8 mouse cellular contexts compared by ENCODE assay signal in the genomic region with DNA sequence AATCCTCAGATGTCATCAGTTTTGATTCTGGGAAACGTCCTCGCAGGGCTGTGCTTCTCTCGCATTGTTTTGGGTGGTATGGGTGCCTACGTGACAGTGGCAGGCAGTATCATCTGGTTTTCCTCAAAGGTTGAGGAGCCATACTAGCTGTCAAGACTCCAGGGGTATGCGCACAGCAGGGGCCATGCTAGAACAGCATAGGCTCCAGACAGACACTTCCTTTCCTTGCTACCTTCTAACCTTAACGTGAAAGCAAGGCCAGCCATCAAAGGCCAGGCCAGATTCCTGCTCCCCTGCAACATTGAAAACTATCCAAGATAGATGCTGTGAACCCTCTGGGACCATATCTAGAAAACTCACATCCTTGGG. TPM values are rescaled to one million over a fixed set of nuclear protein-coding genes. Genes with fewer than 3 reads are reported as not detected.
DNase-seq lines count a peak whose midpoint lies in the region; ATAC-seq and TF ChIP-seq lines count a peak whose summit lies in the region.

No protein-coding gene starts in this region.

- H3K27ac ChIP-seq in left cerebral cortex, adult 2 months: peak overlapping the region; percentile 74
- peak overlapping the region; percentile 53 for H3K27ac ChIP-seq in cortical plate, adult 2 months (ENCODE audit: insufficient read depth, low read length)
- peak overlapping the region; percentile 95 for H3K27ac ChIP-seq in hindbrain, embryonic 15.5 days (replicated peaks)
- peak overlapping the region; percentile 84 for H3K27ac ChIP-seq in midbrain, postnatal 0 days (ENCODE audit: low read depth, low read length)

- no peaks in the 10 kb centered on the region for H3K27me3 ChIP-seq in hindbrain, embryonic 15.5 days
- no peaks in the 10 kb centered on the region for H3K27me3 ChIP-seq in midbrain, postnatal 0 days (ENCODE audit: insufficient read depth, low read length)

- peak overlapping the region; percentile 91 for H3K9ac ChIP-seq in hindbrain, embryonic 15.5 days
- H3K9ac ChIP-seq in midbrain, postnatal 0 days (replicated peaks; ENCODE audit: low read length, poor library complexity, severe bottlenecking): peak overlapping the region; percentile 86

- no peak for DNase-seq in left cerebral cortex, adult 2 months (ENCODE audit: extremely low spot score in 1 of 2, low spot score in 2 of 2)
- DNase-seq in left cerebral cortex, postnatal 25 days (ENCODE audit: low spot score in 2 of 2): no peak
- DNase-seq in midbrain, postnatal 0 days (ENCODE audit: low spot score): no peak
- DNase-seq in left cerebral cortex, adult 11 months (ENCODE audit: low spot score): no peak
- DNase-seq in frontal cortex, postnatal 14 days (ENCODE audit: low spot score in 2 of 2): no peak
- no peak for DNase-seq in lung, adult 18-20 months

- H3K4me3 ChIP-seq in left cerebral cortex, adult 2 months: peak overlapping the region; percentile 58
- peak overlapping the region; percentile 32 for H3K4me3 ChIP-seq in cortical plate, adult 2 months (ENCODE audit: insufficient read depth, low read length)
- peak overlapping the region; percentile 67 for H3K4me3 ChIP-seq in hindbrain, embryonic 15.5 days
- peak overlapping the region; percentile 54 for H3K4me3 ChIP-seq in midbrain, postnatal 0 days (ENCODE audit: low read depth, low read length)

- peak; percentile 49 for ATAC-seq in hindbrain, embryonic 15.5 days (ENCODE audit: low FRiP score, low read depth)
- peak; percentile 53 for ATAC-seq in midbrain, postnatal 0 days (ENCODE audit: low FRiP score)

- peak overlapping the region; percentile 94 for H3K4me2 ChIP-seq in hindbrain, embryonic 15.5 days
- H3K4me2 ChIP-seq in midbrain, postnatal 0 days (ENCODE audit: low read depth, low read length, poor library complexity, severe bottlenecking): peak overlapping the region; percentile 92

- H3K36me3 ChIP-seq in hindbrain, embryonic 15.5 days: no peaks in the 10 kb centered on the region
- no peaks in the 10 kb centered on the region for H3K36me3 ChIP-seq in midbrain, postnatal 0 days (ENCODE audit: insufficient read depth, low read length)

- TF ChIP-seq CTCF in left cerebral cortex, adult 2 months (IDR thresholded peaks at IDR 0.05): no peak
- TF ChIP-seq CTCF in cortical plate, adult 2 months (IDR thresholded peaks at IDR 0.05; ENCODE audit: extremely low read depth, insufficient read depth, low read length): no peak
- no peak for TF ChIP-seq CTCF in midbrain, postnatal 0 days (IDR thresholded peaks at IDR 0.05)

- peaks cover 2% of the 10 kb centered on the region; the same call in 1 of the 2 replicates for H3K4me1 ChIP-seq in cortical plate, adult 2 months (ENCODE audit: control insufficient read depth, insufficient read depth, low read length)
- peaks cover 26% of the 10 kb centered on the region for H3K4me1 ChIP-seq in hindbrain, embryonic 15.5 days (replicated peaks)
- peaks cover 15% of the 10 kb centered on the region for H3K4me1 ChIP-seq in midbrain, postnatal 0 days (ENCODE audit: insufficient read depth, low read length)

- no peaks in the 10 kb centered on the region for H3K9me3 ChIP-seq in hindbrain, embryonic 15.5 days
- H3K9me3 ChIP-seq in midbrain, postnatal 0 days (ENCODE audit: low read length): no peaks in the 10 kb centered on the region

- 5% methylated on average over 6 of the region's 6 CpGs for WGBS in hindbrain, embryonic 15.5 days
- WGBS in midbrain, postnatal 0 days: 3% methylated on average over 6 of the region's 6 CpGs

- intact Hi-C loops in left cerebral cortex, adult 2 months (cut with DNase I): no loop called here
- intact Hi-C loops in left cerebral cortex, postnatal 25 days (cut with DNase I): no loop called here

- no peak for TF ChIP-seq POLR2A in cortical plate, adult 2 months (IDR thresholded peaks at IDR 0.05; ENCODE audit: extremely low read depth, insufficient read depth, low read length)

RNA-seq across cellular contexts. Expression of a gene that starts 8.8 kb away (rescaled TPM):
- 10 to 100 TPM; 10.1 to 13.7 TPM for total RNA-seq in left cerebral cortex, adult 2 months (2021)
- 10 to 100 TPM; 10.8 to 11.5 TPM for total RNA-seq in left cerebral cortex, postnatal 25 days (2021)
- 18.2 and 18.9 TPM in 2 replicates for polyA plus RNA-seq in cortical plate, adult 2 months (2012; rRNA removed)
- polyA plus RNA-seq in hindbrain, embryonic 15.5 days (2015; fragmentation: Nextera tagmentation; extraction: Ambion mirVana): 52.3 and 60.9 TPM in 2 replicates
- total RNA-seq in midbrain, postnatal 0 days (2014; rRNA removed): 23.6 and 25.8 TPM in 2 replicates
- 41.8 and 48.0 TPM in 2 replicates for polyA plus RNA-seq in midbrain, postnatal 0 days (2015; fragmentation: Nextera tagmentation; extraction: Ambion mirVana)

RNA-seq across cellular contexts. Expression of a gene that starts 21.2 kb away (rescaled TPM):
- 10 to 100 TPM; 57.9 to 62.2 TPM for total RNA-seq in left cerebral cortex, adult 2 months (2021)
- 10 to 100 TPM; 50.1 to 55.1 TPM for total RNA-seq in left cerebral cortex, postnatal 25 days (2021)
- 42.1 and 51.5 TPM in 2 replicates for polyA plus RNA-seq in cortical plate, adult 2 months (2012; rRNA removed)
- 13.7 and 14.4 TPM in 2 replicates for polyA plus RNA-seq in hindbrain, embryonic 15.5 days (2015; fragmentation: Nextera tagmentation; extraction: Ambion mirVana)
- total RNA-seq in midbrain, postnatal 0 days (2014; rRNA removed): 88.4 and 94.6 TPM in 2 replicates
- polyA plus RNA-seq in midbrain, postnatal 0 days (2015; fragmentation: Nextera tagmentation; extraction: Ambion mirVana): 9.4 and 12.1 TPM in 2 replicates

RNA-seq across cellular contexts. Expression of a gene that starts 25.5 kb away (rescaled TPM):
- 10 to 100 TPM; 60.2 to 64.5 TPM for total RNA-seq in left cerebral cortex, adult 2 months (2021)
- total RNA-seq in left cerebral cortex, postnatal 25 days (2021): 10 to 100 TPM; 55.9 to 60.9 TPM
- polyA plus RNA-seq in cortical plate, adult 2 months (2012; rRNA removed): 78.2 and 80.2 TPM in 2 replicates
- polyA plus RNA-seq in hindbrain, embryonic 15.5 days (2015; fragmentation: Nextera tagmentation; extraction: Ambion mirVana): 53.0 and 56.6 TPM in 2 replicates
- total RNA-seq in midbrain, postnatal 0 days (2014; rRNA removed): 79.0 and 81.6 TPM in 2 replicates
- polyA plus RNA-seq in midbrain, postnatal 0 days (2015; fragmentation: Nextera tagmentation; extraction: Ambion mirVana): 58.4 and 61.9 TPM in 2 replicates

RNA-seq across cellular contexts. Expression of a gene that starts 49.8 kb away (rescaled TPM):
- total RNA-seq in left cerebral cortex, adult 2 months (2021): 10 to 100 TPM; 45.6 to 46.6 TPM
- total RNA-seq in left cerebral cortex, postnatal 25 days (2021): 10 to 100 TPM; 45.0 to 50.4 TPM
- polyA plus RNA-seq in cortical plate, adult 2 months (2012; rRNA removed): 38.8 and 39.6 TPM in 2 replicates
- polyA plus RNA-seq in hindbrain, embryonic 15.5 days (2015; fragmentation: Nextera tagmentation; extraction: Ambion mirVana): 49.3 and 51.3 TPM in 2 replicates
- total RNA-seq in midbrain, postnatal 0 days (2014; rRNA removed): 42.1 and 51.3 TPM in 2 replicates
- polyA plus RNA-seq in midbrain, postnatal 0 days (2015; fragmentation: Nextera tagmentation; extraction: Ambion mirVana): 34.9 and 39.0 TPM in 2 replicates
